Mouse (Mus musculus) MEL (cell line): ENCODE results near the gene Rrp8.

Experiments
- BHLHE40 ChIP-seq: IDR thresholded peaks from 2 replicates; pipeline ENCODE4 v1.6.1; 2012; ENCODE audit warnings: low read depth, mild to moderate bottlenecking, inconsistent platforms, low read length, improper control_type of control experiment, borderline replicate concordance
- CTCF ChIP-seq, 3 experiments: IDR thresholded peaks in 2 of 3; conservative IDR thresholded peaks in 1 of 3; 2 replicates each; pipeline ENCODE4 v1.5.1; 2011 to 2012; ENCODE audit warnings: low read length in 3 of 3, low read depth in 2 of 3, mild to moderate bottlenecking in 2 of 3, improper control_type of control experiment in 1 of 3, inconsistent platforms in 1 of 3, mixed read lengths in 1 of 3, moderate library complexity in 1 of 3; ENCODE audit not compliant: control insufficient read depth in 1 of 3, insufficient read depth in 1 of 3, poor library complexity in 1 of 3, severe bottlenecking in 1 of 3
- E2F4 ChIP-seq: IDR thresholded peaks from 2 replicates; pipeline ENCODE4 v1.6.1; 2011; ENCODE audit warnings: low read depth, low read length, improper control_type of control experiment, borderline replicate concordance
- EP300 ChIP-seq, 2 experiments: IDR thresholded peaks; 2 replicates each; pipeline ENCODE4 v1.6.1; 2011; ENCODE audit warnings: improper control_type of control experiment in 2 of 2, low read length in 2 of 2, low read depth in 1 of 2, mild to moderate bottlenecking in 1 of 2
- GATA1 ChIP-seq: IDR thresholded peaks from 2 replicates; pipeline ENCODE4 v1.6.1; 2011; ENCODE audit warnings: low read depth, low read length, improper control_type of control experiment
- KAT2A ChIP-seq: conservative IDR thresholded peaks from 2 replicates; pipeline ENCODE4 v1.6.1; 2012; ENCODE audit warnings: low read depth, low read length, improper control_type of control experiment, inconsistent platforms
- MAX ChIP-seq: IDR thresholded peaks from 2 replicates; pipeline ENCODE4 v1.6.1; 2011; ENCODE audit warnings: low read length, improper control_type of control experiment
- MAZ ChIP-seq: IDR thresholded peaks from 2 replicates; pipeline ENCODE4 v1.6.1; 2012; ENCODE audit warnings: low read depth, mild to moderate bottlenecking, inconsistent platforms, low read length, improper control_type of control experiment
- POLR2A ChIP-seq, 2 experiments: IDR thresholded peaks; 2 replicates each; pipeline ENCODE4 v1.6.1; 2011 to 2012; ENCODE audit warnings: low read length in 2 of 2, mild to moderate bottlenecking in 2 of 2, control low read depth in 1 of 2, improper control_type of control experiment in 1 of 2, low read depth in 1 of 2, moderate library complexity in 1 of 2; ENCODE audit not compliant: control insufficient read depth in 1 of 2, insufficient read depth in 1 of 2, poor library complexity in 1 of 2
- RAD21 ChIP-seq: IDR thresholded peaks from 2 replicates; pipeline ENCODE4 v1.6.1; 2011; ENCODE audit warnings: mild to moderate bottlenecking, low read depth, low read length, improper control_type of control experiment
- TCF12 ChIP-seq: IDR thresholded peaks from 2 replicates; pipeline ENCODE4 v1.6.1; 2014; ENCODE audit warnings: low read depth, mild to moderate bottlenecking, inconsistent platforms, low read length, improper control_type of control experiment, moderate library complexity
- UBTF ChIP-seq: IDR thresholded peaks from 2 replicates; pipeline ENCODE4 v1.6.1; 2012; ENCODE audit warnings: low read depth, mild to moderate bottlenecking, inconsistent platforms, low read length, improper control_type of control experiment, moderate library complexity, borderline replicate concordance; ENCODE audit not compliant: insufficient read depth
- ZMIZ1 ChIP-seq: IDR thresholded peaks from 2 replicates; pipeline ENCODE4 v1.6.1; 2012; ENCODE audit warnings: low read depth, mild to moderate bottlenecking, inconsistent platforms, low read length, improper control_type of control experiment, moderate library complexity
- ZNF384 ChIP-seq: IDR thresholded peaks from 2 replicates; pipeline ENCODE4 v1.6.1; 2012; ENCODE audit warnings: low read depth, mild to moderate bottlenecking, inconsistent platforms, low read length, improper control_type of control experiment

DNA sequence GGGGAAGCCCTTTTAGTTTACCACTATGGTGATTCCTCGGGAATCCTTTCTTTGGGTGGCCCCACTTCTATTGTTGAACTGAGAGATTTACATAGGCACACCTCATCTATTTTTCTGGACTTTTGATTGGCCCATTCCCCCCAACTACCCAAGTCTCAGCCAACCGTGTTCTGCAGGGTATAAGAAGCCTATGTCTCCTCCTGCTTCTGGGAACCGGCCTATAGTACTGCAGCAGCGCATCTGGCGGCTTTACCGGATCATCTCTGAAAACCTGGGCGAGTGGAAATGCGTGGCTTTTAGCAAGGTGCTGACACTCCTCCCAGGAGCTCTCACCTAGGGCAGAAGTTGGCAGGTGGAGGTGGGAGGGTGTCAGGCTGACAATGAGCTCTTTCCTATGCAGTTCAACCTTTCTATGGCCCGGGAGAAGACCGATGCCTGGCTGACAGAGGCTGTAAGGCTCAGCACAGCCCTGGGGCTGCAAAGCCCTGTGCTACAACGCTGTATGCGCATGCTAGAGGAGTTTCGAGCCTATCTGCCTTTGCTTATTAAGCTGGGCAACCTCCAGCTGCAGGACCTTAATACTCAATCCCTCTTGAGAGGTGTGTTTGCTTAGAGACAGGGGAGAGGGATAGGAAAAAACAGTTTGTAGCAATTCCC is 51.5 kb downstream of the Rrp8 start:
- TF ChIP-seq POLR2A (IDR thresholded peaks at IDR 0.05; ENCODE audit: control insufficient read depth in 1 of 2, insufficient read depth in 1 of 2, low read depth in 1 of 2, low read length in 2 of 2, poor library complexity in 1 of 2) = no peak
- no peak for TF ChIP-seq MAX
- no peak for TF ChIP-seq CTCF (IDR thresholded peaks at IDR 0.05 in 2 of 3, conservative IDR thresholded peaks at IDR 0.05 in 1 of 3; ENCODE audit: control insufficient read depth in 1 of 3, insufficient read depth in 1 of 3, low read depth in 2 of 3, low read length in 3 of 3, poor library complexity in 1 of 3, severe bottlenecking in 1 of 3)
- TF ChIP-seq UBTF = no peak
- no peak for TF ChIP-seq KAT2A
- no peak for TF ChIP-seq ZNF384
- no peak for TF ChIP-seq GATA1
- no peak for TF ChIP-seq MAZ
- TF ChIP-seq ZMIZ1 = no peak
- no peak for TF ChIP-seq E2F4
- TF ChIP-seq EP300 (IDR thresholded peaks at IDR 0.05; ENCODE audit: low read depth in 1 of 2, low read length in 2 of 2) = no peak
- TF ChIP-seq TCF12 = no peak
- TF ChIP-seq BHLHE40 = no peak
- no peak for TF ChIP-seq RAD21
